ENCODE assay signal across 8 mouse cellular contexts in the genomic region with DNA sequence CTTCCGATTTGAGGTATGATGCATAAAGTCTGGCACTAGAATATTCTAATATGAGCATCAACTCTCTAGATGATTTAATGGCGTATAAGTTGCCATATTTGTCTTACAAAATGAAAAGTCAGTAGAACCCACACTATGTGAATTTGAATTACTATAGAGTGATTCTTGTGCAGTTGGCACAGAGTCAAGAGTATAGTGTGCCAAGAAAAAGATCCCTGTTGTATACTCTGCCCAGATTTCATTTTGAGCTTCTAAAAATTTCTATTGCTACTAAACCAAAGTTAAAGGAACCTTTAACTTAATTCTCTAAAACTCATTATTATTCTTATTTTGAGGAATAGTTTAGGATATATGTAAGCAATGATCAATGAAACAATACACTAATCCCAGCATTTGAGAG. TPM values are rescaled to one million over a fixed set of nuclear protein-coding genes. Genes with fewer than 3 reads are reported as not detected.
DNase-seq lines count a peak whose midpoint lies in the region; ATAC-seq and TF ChIP-seq lines count a peak whose summit lies in the region.

C530008M17Rik (plus strand) TSS at position 301 of the 400 bp plus-strand sequence.

- H3K4me2 ChIP-seq in hindbrain, embryonic 14.5 days (replicated peaks), result peak within 1 kb of the TSS; percentile 55
- H3K4me2 ChIP-seq in liver, embryonic 16.5 days (ENCODE audit: low read depth, low read length), result peak within 1 kb of the TSS; percentile 92

- WGBS in embryonic facial prominence, embryonic 10.5 days, result 96% methylated on average over 2 of the region's 2 CpGs
- WGBS in hindbrain, embryonic 14.5 days, result 77% methylated on average over 2 of the region's 2 CpGs
- 88% methylated on average over 2 of the region's 2 CpGs for WGBS in liver, embryonic 16.5 days (ENCODE audit: insufficient replicate concordance)

- peak within 1 kb of the TSS; percentile 88 for H3K27ac ChIP-seq in layer of hippocampus, adult 2 months
- H3K27ac ChIP-seq in embryonic facial prominence, embryonic 10.5 days (replicated peaks), result peak within 1 kb of the TSS; percentile 99
- peak within 1 kb of the TSS; percentile 100 for H3K27ac ChIP-seq in hindbrain, embryonic 14.5 days
- H3K27ac ChIP-seq in liver, embryonic 16.5 days (ENCODE audit: low read length), result peak within 1 kb of the TSS; percentile 91

- H3K27me3 ChIP-seq in embryonic facial prominence, embryonic 10.5 days (replicated peaks; ENCODE audit: low read depth, poor library complexity, severe bottlenecking), result peaks cover 11% of the 10 kb centered on the region; the same call in 1 of the 2 replicates
- no peaks in the 10 kb centered on the region for H3K27me3 ChIP-seq in hindbrain, embryonic 14.5 days (ENCODE audit: control insufficient read depth, insufficient read depth, low read length)
- no peaks in the 10 kb centered on the region for H3K27me3 ChIP-seq in liver, embryonic 16.5 days (ENCODE audit: control insufficient read depth, insufficient read depth, low read depth, low read length)

- no peaks in the 10 kb centered on the region for H3K9me3 ChIP-seq in embryonic facial prominence, embryonic 10.5 days
- no peaks in the 10 kb centered on the region for H3K9me3 ChIP-seq in hindbrain, embryonic 14.5 days (ENCODE audit: control insufficient read depth, low read length)
- no peaks in the 10 kb centered on the region for H3K9me3 ChIP-seq in liver, embryonic 16.5 days (replicated peaks; ENCODE audit: control insufficient read depth, low read length)

- peaks cover 24% of the 10 kb centered on the region; the same call in 1 of the 2 replicates for H3K4me1 ChIP-seq in embryonic facial prominence, embryonic 10.5 days
- H3K4me1 ChIP-seq in hindbrain, embryonic 14.5 days (replicated peaks; ENCODE audit: control insufficient read depth, insufficient read depth, low read length), result peaks cover 26% of the 10 kb centered on the region
- H3K4me1 ChIP-seq in liver, embryonic 16.5 days (ENCODE audit: control insufficient read depth, low read depth, low read length), result peaks cover 20% of the 10 kb centered on the region

- H3K36me3 ChIP-seq in embryonic facial prominence, embryonic 10.5 days (replicated peaks), result peaks cover 15% of the 10 kb centered on the region; the same call in 1 of the 2 replicates
- no peaks in the 10 kb centered on the region for H3K36me3 ChIP-seq in hindbrain, embryonic 14.5 days (replicated peaks; ENCODE audit: control insufficient read depth, insufficient read depth)
- no peaks in the 10 kb centered on the region for H3K36me3 ChIP-seq in liver, embryonic 16.5 days (ENCODE audit: control insufficient read depth, insufficient read depth)

- no peak for ATAC-seq in hindbrain, embryonic 14.5 days (ENCODE audit: low FRiP score)
- no peak for ATAC-seq in liver, embryonic 16.5 days (ENCODE audit: low read depth)
- no peak for ATAC-seq in granulocyte monocyte progenitor cell, adult 5-6 weeks (replicated peaks; ENCODE audit: poor library complexity, severe bottlenecking)

- DNase-seq in layer of hippocampus, adult 2 months (ENCODE audit: low spot score in 2 of 2), result no peak
- DNase-seq in layer of hippocampus, adult 9-10 months (ENCODE audit: low spot score), result no peak
- no peak for DNase-seq in embryonic facial prominence, embryonic 10.5 days (ENCODE audit: low spot score)
- no peak for DNase-seq in hindbrain, embryonic 14.5 days (ENCODE audit: low spot score)
- DNase-seq in frontal cortex, postnatal 25 days (ENCODE audit: low spot score in 2 of 2), result no peak
- DNase-seq in kidney, postnatal 14 days, result no peak

- H3K9ac ChIP-seq in hindbrain, embryonic 14.5 days, result peak within 1 kb of the TSS; percentile 100
- H3K9ac ChIP-seq in liver, embryonic 16.5 days (ENCODE audit: low read depth, low read length), result peak within 1 kb of the TSS; percentile 94

- H3K4me3 ChIP-seq in layer of hippocampus, adult 2 months, result peak within 1 kb of the TSS; percentile 60
- H3K4me3 ChIP-seq in embryonic facial prominence, embryonic 10.5 days, result peak within 1 kb of the TSS; percentile 89
- peak within 1 kb of the TSS; percentile 98 for H3K4me3 ChIP-seq in hindbrain, embryonic 14.5 days (replicated peaks; ENCODE audit: low read length)
- peak within 1 kb of the TSS; percentile 85 for H3K4me3 ChIP-seq in liver, embryonic 16.5 days (ENCODE audit: low read depth, low read length)

- no peak for TF ChIP-seq CTCF in layer of hippocampus, adult 2 months (conservative IDR thresholded peaks at IDR 0.05)

RNA-seq across cellular contexts. Expression of gene C530008M17Rik, which starts in this region (rescaled TPM):
- total RNA-seq in layer of hippocampus, adult 2 months (2021), result 10 to 100 TPM; 89.9 to 92.4 TPM
- polyA plus RNA-seq in embryonic facial prominence, embryonic 10.5 days (2016; fragmentation: Nextera tagmentation; extraction: Ambion mirVana), result 32.7 and 33.4 TPM in 2 replicates
- 51.0 and 56.9 TPM in 2 replicates for polyA plus RNA-seq in hindbrain, embryonic 14.5 days (2014; fragmentation: Nextera tagmentation; extraction: Ambion mirVana)
- polyA plus RNA-seq in liver, embryonic 16.5 days (2015; fragmentation: Nextera tagmentation; extraction: Ambion mirVana), result 5.7 and 6.0 TPM in 2 replicates
- total RNA-seq in granulocyte monocyte progenitor cell, adult 5-6 weeks (2014; fragmentation: Nextera tagmentation), result 0.17 and 6.0 TPM in 2 replicates
- total RNA-seq in granulocyte monocyte progenitor cell, adult 5-6 weeks (2017), result 0.10 and 0.52 TPM in 2 replicates

Comparison
In these comparisons a context has a peak if more than half of its experiments do, and no peak if none do; other contexts are left out.
1. RNA of gene C530008M17Rik (total RNA-seq): 89.9 to 92.4 TPM in layer of hippocampus, adult 2 months; 0.10 to 6.0 TPM in granulocyte monocyte progenitor cell, adult 5-6 weeks; every median in the first group is over 10 times any median in the second.
2. Peak in every context shown above with its lines, with median percentiles within 50 percentile points of each other: H3K27ac ChIP-seq and H3K4me3 ChIP-seq.